Mouse (Mus musculus): Measurements from ENCODE around the gene Rhoh. TPM values are rescaled to one million over a fixed set of nuclear protein-coding genes. Genes with fewer than 3 reads are reported as not detected.

The Rhoh gene
- polyA plus RNA-seq, 1 experiment from 2014 or later, result 0.33 TPM

- DNase-seq (ENCODE audit: low spot score, missing footprints) (no peak), ATAC-seq (ENCODE audit: low FRiP score) (no peak)
- H3K9ac ChIP-seq (ENCODE audit: low read length), result no peak overlapping the region
- H3K27ac ChIP-seq (ENCODE audit: low read depth, low read length), result no peak overlapping the region
- no peak overlapping the region for H3K4me2 ChIP-seq
- WGBS, result 85% methylated on average over 12 of the region's 12 CpGs
- no peaks in the 10 kb centered on the region for H3K27me3 ChIP-seq (ENCODE audit: control insufficient read depth, insufficient read depth, low read length)
- no peaks in the 10 kb centered on the region for H3K36me3 ChIP-seq (ENCODE audit: control insufficient read depth, insufficient read depth, low read length)
- H3K4me3 ChIP-seq (ENCODE audit: low read depth, low read length), result no peak overlapping the region
- no peaks in the 10 kb centered on the region for H3K9me3 ChIP-seq (ENCODE audit: control insufficient read depth, low read length)
- peaks cover 4% of the 10 kb centered on the region; the same call in 1 of the 2 replicates for H3K4me1 ChIP-seq (ENCODE audit: control insufficient read depth, insufficient read depth, low read length)
These were observed 59.9 kb downstream of the Rhoh start for GRCm38 (mm10) chr5:65920701-65921426.

- H3K9ac ChIP-seq (ENCODE audit: low read length), result no peak overlapping the region
- no peak overlapping the region for H3K4me3 ChIP-seq (ENCODE audit: low read depth, low read length)
- peaks cover 4% of the 10 kb centered on the region; the same call in 1 of the 2 replicates for H3K4me1 ChIP-seq (ENCODE audit: control insufficient read depth, insufficient read depth, low read length)
- no peaks in the 10 kb centered on the region for H3K9me3 ChIP-seq (ENCODE audit: control insufficient read depth, low read length)
- no peak overlapping the region for H3K4me2 ChIP-seq
- H3K27ac ChIP-seq (ENCODE audit: low read depth, low read length), result no peak overlapping the region
- no peaks in the 10 kb centered on the region for H3K36me3 ChIP-seq (ENCODE audit: control insufficient read depth, insufficient read depth, low read length)
- DNase-seq (ENCODE audit: low spot score, missing footprints) (no peak), ATAC-seq (ENCODE audit: low FRiP score) (no peak)
- H3K27me3 ChIP-seq (ENCODE audit: control insufficient read depth, insufficient read depth, low read length), result no peaks in the 10 kb centered on the region
- 87% methylated on average over 9 of the region's 9 CpGs for WGBS
These were observed 60.6 kb downstream of the Rhoh start for GRCm38 (mm10) chr5:65921477-65922138.

- WGBS, result 85% methylated on average over 6 of the region's 6 CpGs
- Histone ChIP-seq H3K36me3 (ENCODE audit: control insufficient read depth, insufficient read depth, low read length) (no peaks in the 10 kb centered on the region), H3K4me2 (no peak overlapping the region), H3K4me3 (ENCODE audit: low read depth, low read length) (no peak overlapping the region), H3K27me3 (ENCODE audit: control insufficient read depth, insufficient read depth, low read length) (no peaks in the 10 kb centered on the region), H3K9ac (ENCODE audit: low read length) (no peak overlapping the region), H3K9me3 (ENCODE audit: control insufficient read depth, low read length) (no peaks in the 10 kb centered on the region), H3K4me1 (ENCODE audit: control insufficient read depth, insufficient read depth, low read length) (no peaks in the 10 kb centered on the region), H3K27ac (ENCODE audit: low read depth, low read length) (no peak overlapping the region)
- ATAC-seq (ENCODE audit: low FRiP score) (no peak), DNase-seq (ENCODE audit: low spot score, missing footprints) (no peak)
These were observed 65.7 kb downstream of the Rhoh start for GRCm38 (mm10) chr5:65926666-65927065.

- ATAC-seq (ENCODE audit: low FRiP score) (no peak), DNase-seq (ENCODE audit: low spot score, missing footprints) (no peak)
- Histone ChIP-seq H3K9me3 (ENCODE audit: control insufficient read depth, low read length) (no peaks in the 10 kb centered on the region), H3K36me3 (ENCODE audit: control insufficient read depth, insufficient read depth, low read length) (no peaks in the 10 kb centered on the region), H3K9ac (ENCODE audit: low read length) (no peak overlapping the region), H3K4me3 (ENCODE audit: low read depth, low read length) (no peak overlapping the region), H3K27ac (ENCODE audit: low read depth, low read length) (no peak overlapping the region), H3K27me3 (ENCODE audit: control insufficient read depth, insufficient read depth, low read length) (no peaks in the 10 kb centered on the region), H3K4me2 (no peak overlapping the region), H3K4me1 (ENCODE audit: control insufficient read depth, insufficient read depth, low read length) (no peaks in the 10 kb centered on the region)
- 87% methylated on average over 7 of the region's 7 CpGs for WGBS
These were observed 68.1 kb downstream of the Rhoh start for GRCm38 (mm10) chr5:65929162-65929561.

GRCm38 (mm10) chr5:65930171-65930570, 69.2 kb downstream of the Rhoh start:
- H3K36me3 ChIP-seq (ENCODE audit: control insufficient read depth, insufficient read depth, low read length), result no peaks in the 10 kb centered on the region
- no peaks in the 10 kb centered on the region for H3K4me1 ChIP-seq (ENCODE audit: control insufficient read depth, insufficient read depth, low read length)
- H3K27ac ChIP-seq (ENCODE audit: low read depth, low read length), result no peak overlapping the region
- H3K4me2 ChIP-seq, result no peak overlapping the region
- ATAC-seq (ENCODE audit: low FRiP score) (no peak), DNase-seq (ENCODE audit: low spot score, missing footprints) (no peak)
- H3K4me3 ChIP-seq (ENCODE audit: low read depth, low read length), result no peak overlapping the region
- no peak overlapping the region for H3K9ac ChIP-seq (ENCODE audit: low read length)
- no peaks in the 10 kb centered on the region for H3K9me3 ChIP-seq (ENCODE audit: control insufficient read depth, low read length)
- 71% methylated on average over 4 of the region's 4 CpGs for WGBS
- H3K27me3 ChIP-seq (ENCODE audit: control insufficient read depth, insufficient read depth, low read length), result no peaks in the 10 kb centered on the region

- no peak overlapping the region for H3K9ac ChIP-seq (ENCODE audit: low read length)
- DNase-seq (ENCODE audit: low spot score, missing footprints), result no peak
- no peak overlapping the region for H3K27ac ChIP-seq (ENCODE audit: low read depth, low read length)
- H3K36me3 ChIP-seq (ENCODE audit: control insufficient read depth, insufficient read depth, low read length), result no peaks in the 10 kb centered on the region
- no peak for ATAC-seq (ENCODE audit: low FRiP score)
- no peak overlapping the region for H3K4me2 ChIP-seq
- H3K4me1 ChIP-seq (ENCODE audit: control insufficient read depth, insufficient read depth, low read length), result no peaks in the 10 kb centered on the region
- H3K9me3 ChIP-seq (ENCODE audit: control insufficient read depth, low read length), result no peaks in the 10 kb centered on the region
- WGBS, result 88% methylated on average over 4 of the region's 4 CpGs
- H3K27me3 ChIP-seq (ENCODE audit: control insufficient read depth, insufficient read depth, low read length), result no peaks in the 10 kb centered on the region
- no peak overlapping the region for H3K4me3 ChIP-seq (ENCODE audit: low read depth, low read length)
These were observed 72.2 kb downstream of the Rhoh start for GRCm38 (mm10) chr5:65933258-65933657.

GRCm38 (mm10) chr5:65933764-65934163, 72.8 kb downstream of the Rhoh start:
- DNase-seq (ENCODE audit: low spot score, missing footprints) (no peak), ATAC-seq (ENCODE audit: low FRiP score) (no peak)
- no peaks in the 10 kb centered on the region for H3K9me3 ChIP-seq (ENCODE audit: control insufficient read depth, low read length)
- H3K4me2 ChIP-seq, result no peak overlapping the region
- no peaks in the 10 kb centered on the region for H3K4me1 ChIP-seq (ENCODE audit: control insufficient read depth, insufficient read depth, low read length)
- WGBS, result 87% methylated on average over 2 of the region's 2 CpGs
- H3K27ac ChIP-seq (ENCODE audit: low read depth, low read length), result no peak overlapping the region
- no peak overlapping the region for H3K9ac ChIP-seq (ENCODE audit: low read length)
- no peaks in the 10 kb centered on the region for H3K36me3 ChIP-seq (ENCODE audit: control insufficient read depth, insufficient read depth, low read length)
- H3K4me3 ChIP-seq (ENCODE audit: low read depth, low read length), result no peak overlapping the region
- no peaks in the 10 kb centered on the region for H3K27me3 ChIP-seq (ENCODE audit: control insufficient read depth, insufficient read depth, low read length)

GRCm38 (mm10) chr5:65934783-65935182, 73.8 kb downstream of the Rhoh start, which contains the start of gene Chrna9:
Gene Chrna9, plus strand, starts transcription at chr5:65934921.
- Histone ChIP-seq H3K27me3 (ENCODE audit: control insufficient read depth, insufficient read depth, low read length) (no peaks in the 10 kb centered on the region), H3K4me3 (ENCODE audit: low read depth, low read length) (no peak within 1 kb of the TSS), H3K9me3 (ENCODE audit: control insufficient read depth, low read length) (no peaks in the 10 kb centered on the region), H3K4me2 (no peak within 1 kb of the TSS), H3K27ac (ENCODE audit: low read depth, low read length) (no peak within 1 kb of the TSS), H3K9ac (ENCODE audit: low read length) (no peak within 1 kb of the TSS), H3K36me3 (ENCODE audit: control insufficient read depth, insufficient read depth, low read length) (no peaks in the 10 kb centered on the region), H3K4me1 (ENCODE audit: control insufficient read depth, insufficient read depth, low read length) (no peaks in the 10 kb centered on the region)
- no peak for DNase-seq (ENCODE audit: low spot score, missing footprints)
- ATAC-seq (ENCODE audit: low FRiP score), result no peak
- WGBS, result 88% methylated on average over 5 of the region's 5 CpGs

- no peak overlapping the region for H3K4me2 ChIP-seq
- DNase-seq (ENCODE audit: low spot score, missing footprints) (no peak), ATAC-seq (ENCODE audit: low FRiP score) (no peak)
- no peaks in the 10 kb centered on the region for H3K4me1 ChIP-seq (ENCODE audit: control insufficient read depth, insufficient read depth, low read length)
- H3K4me3 ChIP-seq (ENCODE audit: low read depth, low read length), result no peak overlapping the region
- H3K9me3 ChIP-seq (ENCODE audit: control insufficient read depth, low read length), result no peaks in the 10 kb centered on the region
- H3K36me3 ChIP-seq (ENCODE audit: control insufficient read depth, insufficient read depth, low read length), result no peaks in the 10 kb centered on the region
- no peak overlapping the region for H3K27ac ChIP-seq (ENCODE audit: low read depth, low read length)
- H3K27me3 ChIP-seq (ENCODE audit: control insufficient read depth, insufficient read depth, low read length), result no peaks in the 10 kb centered on the region
- H3K9ac ChIP-seq (ENCODE audit: low read length), result no peak overlapping the region
- WGBS, result 78% methylated on average over 11 of the region's 11 CpGs
These were observed 76.2 kb downstream of the Rhoh start for GRCm38 (mm10) chr5:65937011-65937726.
